Mouse (Mus musculus): Measurements from ENCODE around the gene 4833439L19Rik.
A peak's percentile ranks its signal among the peaks of the same experiment; 100 is the strongest.
"Not testable (repeated sequence)": the region's sequence is repeated elsewhere in the genome, so short reads cannot be mapped to it uniquely, and the experiment has no call there.

The 4833439L19Rik gene

DNA sequence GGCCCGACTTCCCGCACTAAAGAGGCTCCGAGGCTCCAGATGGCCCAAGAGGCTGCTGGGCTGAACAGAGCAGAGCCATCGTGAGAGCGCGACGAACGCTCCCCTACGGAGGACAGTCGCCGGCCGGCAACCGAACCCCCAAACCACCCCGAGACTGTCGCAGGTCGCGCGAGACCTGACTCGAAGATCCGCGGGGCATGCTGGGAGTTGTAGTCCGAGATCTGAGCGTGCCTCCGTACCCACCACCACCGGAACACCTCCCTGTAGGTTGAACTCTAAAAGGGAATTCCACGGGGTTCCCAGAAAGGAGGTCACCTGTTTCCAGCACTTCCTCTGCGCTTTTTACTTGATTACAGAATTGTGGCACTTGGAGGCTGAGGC, at the start of gene 4833439L19Rik:
TSS of gene 4833439L19Rik (minus strand) at position 235 of the 381 bp plus-strand sequence.
- peak; percentile 97 for DNase-seq (ENCODE audit: low spot score)

DNA sequence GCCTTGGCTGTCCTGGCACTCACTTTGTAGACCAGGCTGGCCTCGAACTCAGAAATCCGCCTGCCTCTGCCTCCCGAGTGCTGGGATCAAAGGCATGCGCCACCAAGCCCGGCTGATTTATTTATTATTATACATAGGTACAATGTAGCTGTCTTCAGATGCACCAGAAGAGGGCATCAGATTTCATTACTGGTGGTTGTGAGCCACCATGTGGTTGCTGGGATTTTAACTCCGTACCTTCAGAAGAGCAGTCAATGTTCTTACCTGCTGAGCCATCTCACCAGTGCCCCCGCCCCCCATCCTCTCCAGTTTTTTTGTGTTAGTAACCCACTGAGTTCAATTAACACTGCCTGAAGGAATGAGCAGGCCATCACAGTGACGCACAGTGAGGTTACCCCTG, 47.9 kb upstream of the 4833439L19Rik start:
- DNase-seq (ENCODE audit: low spot score), result not testable (repeated sequence)

DNA sequence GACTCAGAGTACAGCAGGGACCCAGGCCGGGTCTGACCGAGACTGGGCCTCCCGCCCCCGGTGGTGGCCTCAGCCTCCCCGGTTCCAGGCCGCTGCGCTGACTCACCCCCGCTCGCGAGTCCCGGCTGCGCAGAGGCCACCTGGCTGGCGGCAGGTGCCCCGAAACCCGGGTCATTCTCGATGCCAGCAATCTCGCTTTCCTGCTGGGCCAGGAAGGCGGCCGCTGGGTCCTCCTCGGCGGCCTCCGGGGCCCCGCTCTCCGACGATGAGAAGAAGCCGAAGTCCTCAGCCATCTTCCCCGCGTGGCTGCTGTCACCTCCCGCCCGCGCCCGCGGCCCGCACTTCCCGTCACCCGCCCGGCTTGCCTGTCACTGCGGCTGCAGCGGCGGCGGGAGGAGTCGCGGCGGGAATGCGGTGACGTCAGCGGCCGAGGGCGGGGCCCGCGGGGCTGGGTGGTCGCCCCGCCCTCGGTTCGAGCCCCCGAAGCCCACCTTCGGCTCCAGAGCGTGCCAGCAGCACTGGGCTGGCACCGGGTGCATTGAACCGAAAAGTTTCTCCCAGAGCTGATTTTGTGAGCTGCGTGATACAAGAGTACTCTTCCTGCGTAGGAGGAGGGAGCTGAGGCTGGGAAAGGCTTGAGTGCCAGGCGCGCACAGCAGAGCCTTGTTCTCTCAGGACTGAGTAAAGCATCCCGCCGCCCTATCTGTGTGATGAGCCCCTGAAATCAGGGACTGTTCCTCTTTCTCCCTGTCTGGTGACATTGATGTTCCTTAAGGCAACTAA, 45.9 kb upstream of the 4833439L19Rik start, which contains the start of gene Cltb:
TSS of gene Cltb (minus strand) at position 373 of the 783 bp plus-strand sequence.
- DNase-seq (ENCODE audit: low spot score), result peak; percentile 95

DNA sequence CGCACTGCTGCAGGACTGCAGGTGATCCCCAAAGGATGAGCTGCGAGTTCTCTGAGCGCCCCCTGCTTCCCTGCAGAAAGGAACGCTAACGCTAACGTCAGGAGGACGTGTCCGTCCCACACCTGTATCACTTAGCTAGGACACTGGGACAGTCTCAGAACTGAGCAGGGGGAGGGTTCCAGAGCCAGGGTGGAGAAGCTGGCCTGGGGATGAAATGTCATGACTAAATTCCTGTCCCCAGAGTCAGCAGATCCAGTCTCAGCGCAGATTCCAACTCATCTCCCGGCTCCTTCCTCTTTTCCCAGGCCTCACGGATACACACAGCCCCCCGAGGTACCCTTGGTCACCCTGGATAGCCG, 45.4 kb upstream of the 4833439L19Rik start:
- no peak for DNase-seq (ENCODE audit: low spot score)

DNA sequence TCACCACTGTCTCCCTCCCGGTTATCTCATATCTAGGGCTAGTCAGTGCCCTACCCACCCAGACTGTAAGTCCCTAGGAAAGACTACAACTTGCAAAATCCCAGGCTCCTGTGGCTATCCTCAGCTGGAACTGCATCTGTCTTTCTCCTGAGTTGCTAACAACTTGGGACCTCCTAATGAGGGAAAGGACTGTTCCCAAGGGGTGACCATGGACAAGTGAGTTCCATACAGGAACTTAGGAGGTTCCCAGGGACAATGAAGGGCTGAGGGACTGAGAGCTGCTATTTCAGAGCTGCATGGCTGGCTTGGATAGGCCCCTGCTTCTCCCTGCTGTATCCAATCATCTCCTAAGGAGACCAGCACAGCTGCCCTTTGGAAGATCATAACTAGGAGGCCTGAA, 44.1 kb upstream of the 4833439L19Rik start:
- DNase-seq (ENCODE audit: low spot score), result no peak

DNA sequence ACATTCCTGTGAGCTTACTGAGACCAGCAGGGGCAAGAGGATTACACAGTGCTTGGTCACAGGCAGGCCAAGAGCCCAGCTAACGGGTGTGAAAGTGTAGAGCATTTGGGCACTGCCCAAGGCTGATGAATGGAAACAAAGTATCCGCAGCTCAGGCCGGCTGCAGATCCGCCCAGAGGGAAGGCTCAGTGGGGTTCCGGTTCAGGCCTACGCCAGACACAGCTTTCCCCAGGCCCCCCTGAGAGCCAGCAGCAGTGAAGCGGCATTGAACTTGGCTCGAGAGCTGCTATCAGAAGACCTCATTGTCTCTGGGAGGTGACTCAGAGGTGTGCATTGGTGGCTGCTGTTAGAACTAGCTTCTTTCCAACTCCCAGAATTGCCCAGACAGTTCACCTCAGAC, 43.4 kb upstream of the 4833439L19Rik start:
- DNase-seq (ENCODE audit: low spot score), result peak; percentile 69

DNA sequence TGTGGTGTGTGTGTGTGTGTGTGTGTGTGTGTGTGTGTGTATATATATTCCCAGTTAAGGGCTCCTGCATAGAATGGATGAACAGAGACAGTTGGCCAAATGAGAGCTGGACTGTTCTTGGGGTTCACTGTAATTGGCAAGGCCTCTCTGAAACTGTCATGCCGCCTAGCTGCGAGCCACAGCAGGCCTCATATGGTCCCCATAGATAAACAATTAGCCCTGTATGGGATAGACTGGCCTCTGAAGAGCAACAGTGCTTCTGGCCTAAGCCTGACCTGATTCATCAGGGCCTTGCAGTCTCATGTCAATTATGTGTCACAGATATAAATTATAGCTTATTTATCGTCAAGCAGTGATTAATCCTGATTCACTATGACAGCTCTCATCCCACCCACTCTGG, 42.8 kb upstream of the 4833439L19Rik start:
- no peak for DNase-seq (ENCODE audit: low spot score)

DNA sequence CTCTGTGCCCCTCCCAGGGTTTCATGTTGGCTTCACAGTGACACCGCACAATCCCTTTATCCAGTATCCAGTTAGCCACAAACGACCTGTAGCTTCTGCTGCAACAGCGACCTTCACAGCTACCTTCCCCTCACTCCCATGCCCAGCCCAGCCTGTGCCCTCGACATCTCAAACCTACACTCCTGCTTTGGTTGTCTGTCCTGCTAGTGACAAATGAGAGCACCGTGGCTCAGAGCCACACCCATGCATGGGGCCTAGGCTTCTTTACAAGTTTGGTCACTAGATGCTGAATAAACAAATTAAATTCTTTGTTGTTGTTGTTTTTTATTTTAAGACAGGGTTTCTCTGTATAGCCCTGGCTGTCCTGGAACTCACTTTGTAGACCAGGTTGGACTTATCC, 42.0 kb upstream of the 4833439L19Rik start:
- DNase-seq (ENCODE audit: low spot score), result no peak

DNA sequence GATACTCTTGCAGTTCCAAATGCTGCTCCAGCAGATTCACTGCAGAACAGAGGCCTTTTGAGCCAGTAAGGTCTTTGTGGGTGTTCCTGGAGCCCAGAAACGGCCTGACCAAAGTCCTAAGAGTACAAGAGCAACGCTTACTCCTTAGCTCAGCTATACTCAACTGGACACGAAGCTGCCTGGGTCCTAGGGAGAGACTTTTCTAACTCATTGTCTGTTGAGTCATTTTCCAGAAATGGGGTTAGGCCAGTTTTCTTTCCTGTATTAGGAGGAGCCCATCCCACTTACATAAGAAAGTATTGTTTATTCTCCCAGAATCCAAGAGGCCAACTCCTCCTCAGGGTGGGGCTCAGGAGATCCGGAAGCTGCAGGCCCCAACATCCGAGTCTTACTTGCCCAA, 40.2 kb upstream of the 4833439L19Rik start:
- no peak for DNase-seq (ENCODE audit: low spot score)

DNA sequence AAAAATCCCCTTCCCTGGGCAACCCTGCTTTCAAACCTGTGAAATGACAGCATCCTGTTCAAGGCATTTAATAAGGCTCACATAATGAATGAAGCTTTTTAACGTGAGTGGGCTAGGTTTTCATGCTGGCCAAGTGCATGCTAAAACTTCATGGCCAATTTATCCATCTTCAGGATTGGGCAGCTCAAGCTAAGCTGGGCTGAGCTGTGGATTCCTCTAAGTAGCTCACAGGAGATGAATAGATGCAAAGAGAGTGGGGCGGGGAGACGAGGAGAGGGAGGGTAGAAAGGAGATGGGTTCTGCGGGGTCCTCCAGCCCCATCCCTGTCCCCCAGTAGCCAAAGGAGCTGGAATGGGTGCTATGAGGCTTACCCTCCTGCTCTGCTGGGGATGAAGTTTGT, 39.0 kb upstream of the 4833439L19Rik start:
- DNase-seq (ENCODE audit: low spot score), result no peak

DNA sequence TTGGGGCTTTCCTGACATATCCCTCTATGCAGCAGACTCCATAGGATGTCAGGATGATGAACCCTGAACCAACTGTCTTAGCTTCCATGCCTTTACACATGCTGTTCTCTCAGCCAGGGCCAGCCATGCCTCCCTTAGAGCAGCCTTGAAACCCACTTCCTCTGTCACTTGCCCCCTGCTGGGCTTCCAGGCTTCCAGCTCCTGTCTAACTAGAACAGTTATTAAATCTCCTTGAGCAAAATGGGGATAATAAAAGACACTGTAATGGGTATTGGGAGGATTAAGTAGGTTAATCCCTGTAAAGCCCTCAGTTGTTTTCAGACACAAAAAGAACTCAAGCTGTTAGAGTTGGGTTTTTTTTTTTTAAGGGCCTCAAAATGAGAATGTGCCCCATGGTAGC, 38.3 kb upstream of the 4833439L19Rik start:
- DNase-seq (ENCODE audit: low spot score), result no peak

DNA sequence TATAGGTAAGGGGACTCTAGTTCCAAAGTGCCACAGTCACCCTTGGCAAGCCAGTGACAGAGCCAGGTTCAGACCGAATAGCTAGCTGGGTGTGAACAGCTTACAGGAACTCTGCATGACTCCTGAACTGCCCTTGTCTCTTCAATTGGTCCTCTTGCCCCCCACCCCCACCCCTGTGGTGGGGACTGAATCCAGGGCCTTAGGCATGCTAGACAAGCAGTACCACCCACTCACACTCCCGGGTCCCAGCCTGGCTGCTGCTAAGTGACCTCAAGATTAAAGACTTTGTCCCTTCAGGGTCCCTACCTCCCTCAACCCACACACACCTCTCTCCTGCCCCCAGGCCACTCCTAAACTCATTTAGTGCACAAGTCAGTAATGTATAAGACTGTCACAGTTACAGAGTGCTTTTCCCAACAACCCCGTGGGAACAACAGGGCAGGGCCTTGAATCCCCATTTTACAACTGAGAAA, 37.4 kb upstream of the 4833439L19Rik start:
- DNase-seq (ENCODE audit: low spot score), result no peak

DNA sequence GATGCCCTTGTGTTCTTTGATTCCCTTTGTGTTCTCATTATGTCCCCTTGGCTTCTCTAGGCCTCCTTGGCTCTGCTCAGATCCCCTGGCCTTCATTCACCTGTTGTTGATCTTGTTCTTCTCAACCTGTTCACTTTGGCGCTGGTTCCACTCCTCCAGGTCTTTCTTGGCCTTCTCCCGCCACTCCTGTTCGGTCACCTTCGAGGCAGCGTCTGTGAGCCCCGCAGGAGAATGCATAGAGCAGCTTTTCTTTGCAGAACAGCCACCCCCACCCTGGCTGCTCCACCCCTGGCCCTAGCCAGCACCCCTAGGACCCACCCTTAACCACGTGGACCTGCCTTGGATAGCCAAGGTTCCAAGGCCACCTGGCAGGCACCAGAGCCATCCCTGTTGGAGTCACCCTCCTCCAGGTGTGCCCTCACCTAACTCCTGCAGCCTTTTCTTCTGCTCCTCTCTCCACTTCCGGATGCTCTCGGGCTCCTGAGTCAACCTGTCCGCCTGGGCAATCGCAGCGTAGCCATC, 33.4 kb upstream of the 4833439L19Rik start:
- no peak for DNase-seq (ENCODE audit: low spot score)

DNA sequence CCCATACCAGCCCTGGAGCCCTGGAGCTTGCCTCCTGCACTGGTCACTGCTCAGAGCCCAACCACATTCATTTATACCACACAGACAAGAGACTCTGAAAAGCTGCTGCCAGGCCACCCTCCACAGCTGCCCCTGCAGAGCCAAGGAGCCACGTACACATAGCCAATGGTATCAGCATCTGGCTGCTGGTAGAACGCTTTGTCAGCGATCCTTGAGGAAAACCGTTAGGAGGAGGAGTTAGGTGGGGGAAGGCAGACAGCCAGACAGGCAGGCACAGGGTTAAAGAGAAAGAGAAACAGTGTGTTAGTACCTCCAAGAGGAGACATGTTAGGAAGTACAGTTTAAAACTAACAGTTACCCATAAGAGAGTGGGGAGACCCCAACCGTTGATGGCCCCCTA, 31.6 kb upstream of the 4833439L19Rik start:
- DNase-seq (ENCODE audit: low spot score), result no peak

DNA sequence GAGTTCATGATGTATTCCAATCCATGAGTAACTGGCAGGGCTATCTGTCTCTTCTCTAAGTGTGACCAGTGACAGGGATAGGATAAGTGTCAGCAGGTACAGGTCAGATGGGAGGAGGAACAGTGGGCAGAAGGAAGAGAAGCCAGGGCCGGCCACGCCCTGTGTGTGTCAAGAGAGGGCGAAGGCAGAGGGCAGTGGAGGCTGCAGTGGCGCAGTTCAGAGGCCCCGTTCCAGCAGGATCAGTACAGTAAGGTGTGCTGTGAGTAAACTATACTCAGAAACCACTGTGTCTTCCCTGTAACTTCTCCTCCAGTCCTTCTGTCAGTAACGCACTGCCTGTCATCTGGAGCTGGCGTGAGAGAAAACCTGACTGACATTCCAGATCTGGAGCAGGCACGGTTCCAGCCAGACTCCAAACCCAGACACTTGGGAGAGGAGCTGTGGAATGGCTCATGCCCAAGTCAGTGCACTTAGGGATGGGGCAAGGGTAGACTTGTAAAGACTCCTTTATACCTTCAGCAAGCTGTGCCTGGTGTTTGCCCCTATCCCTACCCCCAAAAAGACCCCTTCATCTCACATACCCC, 31.0 kb upstream of the 4833439L19Rik start:
- no peak for DNase-seq (ENCODE audit: low spot score)

DNA sequence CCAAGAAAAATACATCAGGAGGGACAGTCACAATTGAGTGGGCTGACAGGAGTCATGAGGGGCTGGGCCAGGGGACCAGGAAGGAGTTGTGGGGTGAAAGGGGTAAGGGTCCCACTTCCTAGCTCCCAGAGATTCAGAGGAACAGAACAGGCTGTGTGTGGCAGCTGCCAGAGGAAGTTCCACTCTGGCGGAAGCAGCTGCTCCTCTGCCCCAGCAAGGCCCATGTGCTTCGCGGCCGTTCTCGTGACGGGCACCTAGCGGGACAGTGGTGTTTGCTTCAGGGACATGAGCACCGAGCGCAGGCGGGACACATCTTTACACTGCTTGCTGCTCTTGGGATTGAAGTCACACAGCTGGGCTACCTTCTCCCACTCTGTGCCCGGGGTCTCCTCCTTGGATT, 28.4 kb upstream of the 4833439L19Rik start:
- DNase-seq (ENCODE audit: low spot score), result no peak

DNA sequence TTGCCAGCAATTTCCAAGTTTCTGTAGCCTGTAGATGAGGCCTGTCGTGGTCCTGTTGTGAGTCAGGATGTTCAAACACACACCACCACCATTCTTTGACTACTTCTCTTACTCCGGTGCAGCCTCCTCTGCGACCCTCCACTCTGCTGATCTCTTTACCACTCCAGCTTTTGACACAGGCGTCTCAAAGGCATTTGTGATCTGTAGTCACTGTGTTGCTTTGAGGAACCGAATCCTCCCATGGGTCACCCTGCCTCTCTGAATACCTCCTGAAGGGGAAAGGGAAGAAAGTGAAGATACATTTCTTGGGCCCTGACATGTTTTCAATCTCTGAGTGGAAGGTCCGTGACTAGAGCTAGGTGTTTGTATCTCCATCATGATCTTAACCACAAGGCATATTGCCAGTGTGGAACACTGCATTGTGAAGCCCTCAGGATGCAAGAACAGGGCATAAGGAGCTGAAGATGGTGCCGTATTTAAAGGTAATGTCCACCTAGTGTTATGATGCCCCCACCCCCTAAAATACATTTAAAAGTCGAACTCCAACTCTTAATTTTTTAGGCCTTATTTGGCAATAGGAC, 26.6 kb upstream of the 4833439L19Rik start:
- DNase-seq (ENCODE audit: low spot score), result no peak

DNA sequence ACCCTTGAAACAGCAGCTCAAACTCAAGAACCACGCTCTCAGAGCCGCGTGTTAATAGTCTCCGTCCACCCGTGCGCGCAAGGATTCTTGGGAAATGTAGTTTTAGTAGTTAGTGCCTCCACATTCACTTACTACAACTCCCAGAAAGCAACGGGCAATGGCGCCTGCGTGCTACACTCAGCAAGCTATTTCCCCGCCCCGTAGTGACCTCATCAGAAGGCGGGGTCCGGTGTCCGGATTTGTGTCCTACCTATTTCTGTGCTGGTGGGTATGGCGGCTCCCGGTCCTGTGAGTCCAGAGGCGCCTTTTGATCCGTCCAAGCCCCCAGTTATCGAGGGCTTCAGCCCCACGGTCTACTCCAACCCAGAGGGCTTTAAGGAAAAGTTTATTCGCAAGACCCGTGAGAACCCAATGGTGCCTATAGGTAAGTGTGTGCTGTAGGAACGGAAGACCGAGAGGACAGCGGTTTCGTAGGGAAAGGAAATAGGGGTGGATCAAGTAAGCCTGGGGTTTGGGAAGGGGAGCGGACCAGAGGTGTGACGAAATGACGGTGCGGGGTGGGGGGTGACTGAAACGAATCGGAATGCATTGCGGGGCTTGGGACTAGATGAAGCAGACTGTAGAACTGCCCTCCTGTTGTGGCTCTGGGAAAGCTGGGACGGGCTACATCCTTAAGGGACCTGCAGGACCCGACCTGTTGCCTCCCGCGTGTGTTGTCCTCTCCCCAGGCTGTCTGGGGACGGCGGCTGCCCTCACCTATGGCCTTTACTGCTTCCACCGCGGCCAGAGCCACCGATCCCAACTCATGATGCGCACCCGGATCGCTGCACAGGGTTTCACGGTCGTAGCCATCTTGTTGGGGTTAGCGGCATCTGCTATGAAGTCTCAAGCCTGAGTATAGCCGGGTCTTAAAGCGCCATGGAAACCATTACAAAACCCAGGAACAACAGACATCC, 25.0 kb upstream of the 4833439L19Rik start, which contains the start of the genes Nop16 and Higd2a:
TSS of gene Nop16 (minus strand) at position 95 of the 956 bp plus-strand sequence.
TSS of gene Higd2a (plus strand) at position 212 of the 956 bp plus-strand sequence.
- DNase-seq (ENCODE audit: low spot score), result peak; percentile 96

DNA sequence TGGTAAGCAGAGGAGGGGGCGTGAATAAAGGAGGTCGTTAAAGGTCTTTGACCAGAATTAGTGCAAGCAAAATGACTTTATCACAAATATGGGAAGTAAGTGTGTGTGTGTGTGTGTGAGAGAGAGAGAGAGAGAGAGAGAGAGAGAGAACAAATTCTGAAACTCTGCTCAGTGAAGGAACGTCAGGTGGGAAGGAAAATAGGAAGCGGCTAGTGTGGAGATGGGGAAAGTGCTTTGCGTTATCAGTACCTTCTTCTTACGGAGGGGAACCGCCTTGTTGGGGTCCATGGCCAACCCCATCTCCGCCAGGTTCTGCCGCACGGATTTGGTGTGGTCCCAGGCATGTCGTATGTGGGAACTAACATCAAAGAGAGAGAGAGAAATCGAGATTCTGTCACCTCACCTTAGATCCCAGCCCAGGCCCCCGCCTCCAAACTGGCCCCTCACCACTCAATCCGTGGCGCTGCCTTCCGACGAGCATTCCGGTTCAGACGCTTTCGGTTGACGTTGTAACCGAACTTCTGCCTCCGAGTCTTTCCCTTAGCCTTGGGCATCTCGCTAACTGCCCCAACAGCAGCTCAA, 24.3 kb upstream of the 4833439L19Rik start:
- no peak for DNase-seq (ENCODE audit: low spot score)

DNA sequence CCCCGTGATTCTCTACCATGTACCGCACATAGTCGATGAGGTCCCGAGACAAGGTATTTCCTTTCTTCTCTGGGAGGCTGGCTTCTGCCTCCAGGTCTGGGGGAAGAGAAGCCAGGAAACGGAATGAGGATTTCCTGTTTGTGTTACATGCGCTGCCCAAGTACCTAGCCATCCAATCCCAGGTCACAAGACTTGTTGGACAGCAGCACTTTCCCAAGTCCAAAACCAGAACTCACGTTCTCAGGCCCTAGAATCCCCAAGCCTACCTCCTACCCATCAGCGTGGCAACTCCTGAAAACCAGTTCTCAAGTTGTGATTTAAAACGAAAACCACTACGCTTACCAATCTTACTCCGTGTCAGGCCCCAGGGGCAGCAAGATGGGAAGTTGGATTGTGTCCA, 20.6 kb upstream of the 4833439L19Rik start:
- no peak for DNase-seq (ENCODE audit: low spot score)

DNA sequence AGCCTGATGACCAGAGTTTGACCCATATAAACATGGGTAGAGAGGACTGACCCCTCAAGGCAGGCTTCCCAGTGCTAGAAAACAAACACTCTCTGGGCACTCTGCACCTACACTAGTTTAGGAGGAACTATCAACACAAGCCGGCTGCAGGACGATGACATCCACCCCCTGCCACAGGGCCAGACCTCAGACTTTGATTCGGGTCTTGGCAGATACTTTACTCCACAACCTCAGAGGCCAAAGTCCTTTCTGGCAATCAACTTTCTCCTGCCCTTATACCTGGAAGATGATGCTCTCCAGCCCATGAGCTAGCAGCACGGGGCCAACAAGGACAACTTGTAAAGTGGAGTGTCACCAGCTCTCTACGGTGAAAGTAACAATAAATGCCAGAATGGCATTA, 17.6 kb upstream of the 4833439L19Rik start:
- no peak for DNase-seq (ENCODE audit: low spot score)

All from testis, postnatal 10 days (tissue).